Mouse (Mus musculus) MEL (cell line): Measurements from ENCODE around the gene Tm9sf4. TPM values are rescaled to one million over a fixed set of nuclear protein-coding genes. Genes with fewer than 3 reads are reported as not detected.
A peak's percentile ranks its signal among the peaks of the same experiment; 100 is the strongest.

Experiments
- DNase-seq: peaks from one replicate; pipeline ENCODE4 v3.0.0; 2011; ENCODE audit warnings: low read depth, low spot score
- H3K27ac ChIP-seq: 2 replicates; pipeline ENCODE4 v1.5.1; 2012; ENCODE audit warnings: low read depth, mild to moderate bottlenecking, control low read depth, low read length, moderate library complexity; ENCODE audit not compliant: control insufficient read depth
- H3K27me3 ChIP-seq, 2 experiments: fragments of 150-350 bp in 1 of 2; sonication (generic) in 1 of 2; 2 replicates each; pipeline ENCODE4 v1.6.1; 2012; ENCODE audit warnings: low read length in 2 of 2, mild to moderate bottlenecking in 2 of 2, improper control_type of control experiment in 1 of 2, moderate library complexity in 1 of 2; ENCODE audit not compliant: insufficient read depth in 2 of 2, control insufficient read depth in 1 of 2
- H3K36me3 ChIP-seq, 2 experiments: 2 replicates each; pipeline ENCODE4 v1.6.1; 2012 to 2014; ENCODE audit warnings: low read length in 2 of 2, improper control_type of control experiment in 1 of 2, inconsistent platforms in 1 of 2, mild to moderate bottlenecking in 1 of 2; ENCODE audit not compliant: insufficient read depth in 2 of 2, control insufficient read depth in 1 of 2
- H3K4me1 ChIP-seq, 2 experiments: fragments of 150-350 bp in 1 of 2; sonication (generic) in 1 of 2; 2 replicates each; pipeline ENCODE4 v1.6.1; 2012; ENCODE audit warnings: low read length in 2 of 2, improper control_type of control experiment in 1 of 2, mild to moderate bottlenecking in 1 of 2; ENCODE audit not compliant: insufficient read depth in 2 of 2, control insufficient read depth in 1 of 2
- H3K4me3 ChIP-seq, 2 experiments: fragments of 150-350 bp in 1 of 2; sonication (generic) in 1 of 2; 2 replicates each; pipeline ENCODE4 v1.5.1; 2012; ENCODE audit warnings: low read depth in 2 of 2, low read length in 2 of 2, mild to moderate bottlenecking in 2 of 2, moderate library complexity in 2 of 2, control low read depth in 1 of 2, improper control_type of control experiment in 1 of 2; ENCODE audit not compliant: control insufficient read depth in 1 of 2, insufficient read depth in 1 of 2
- H3K79me2 ChIP-seq: 2 replicates; pipeline ENCODE4 v1.6.1; 2012; ENCODE audit warnings: mild to moderate bottlenecking, low read length, moderate library complexity; ENCODE audit not compliant: control insufficient read depth, poor library complexity, insufficient read depth
- H3K9ac ChIP-seq: 2 replicates; pipeline ENCODE4 v1.6.1; 2012; ENCODE audit warnings: low read depth, mild to moderate bottlenecking, control low read depth, low read length, moderate library complexity; ENCODE audit not compliant: control insufficient read depth, poor library complexity, severe bottlenecking
- H3K9me3 ChIP-seq: fragments of 150-350 bp; sonication (generic); replicated peaks from 2 replicates; pipeline ENCODE4 v1.6.1; 2012; ENCODE audit warnings: mild to moderate bottlenecking, low read length, improper control_type of control experiment, moderate library complexity; ENCODE audit not compliant: insufficient read depth
- BHLHE40 ChIP-seq: IDR thresholded peaks from 2 replicates; pipeline ENCODE4 v1.6.1; 2012; ENCODE audit warnings: low read depth, mild to moderate bottlenecking, inconsistent platforms, low read length, improper control_type of control experiment, borderline replicate concordance
- CHD1 ChIP-seq: IDR thresholded peaks from 2 replicates; pipeline ENCODE4 v1.6.1; 2012; ENCODE audit warnings: low read depth, mild to moderate bottlenecking, inconsistent platforms, low read length, improper control_type of control experiment
- CHD2 ChIP-seq: IDR thresholded peaks from 2 replicates; pipeline ENCODE4 v1.6.1; 2011; ENCODE audit warnings: low read length, improper control_type of control experiment
- CTCF ChIP-seq, 3 experiments: IDR thresholded peaks in 2 of 3; conservative IDR thresholded peaks in 1 of 3; 2 replicates each; pipeline ENCODE4 v1.5.1; 2011 to 2012; ENCODE audit warnings: low read length in 3 of 3, low read depth in 2 of 3, mild to moderate bottlenecking in 2 of 3, improper control_type of control experiment in 1 of 3, inconsistent platforms in 1 of 3, mixed read lengths in 1 of 3, moderate library complexity in 1 of 3; ENCODE audit not compliant: control insufficient read depth in 1 of 3, insufficient read depth in 1 of 3, poor library complexity in 1 of 3, severe bottlenecking in 1 of 3
- ELF1 ChIP-seq: IDR thresholded peaks from 2 replicates; pipeline ENCODE4 v1.6.1; 2014; ENCODE audit warnings: low read depth, mild to moderate bottlenecking, inconsistent platforms, low read length, improper control_type of control experiment, moderate library complexity
- EP300 ChIP-seq, 2 experiments: IDR thresholded peaks; 2 replicates each; pipeline ENCODE4 v1.6.1; 2011; ENCODE audit warnings: improper control_type of control experiment in 2 of 2, low read length in 2 of 2, low read depth in 1 of 2, mild to moderate bottlenecking in 1 of 2
- ETS1 ChIP-seq: IDR thresholded peaks from 2 replicates; pipeline ENCODE4 v1.6.1; 2012; ENCODE audit warnings: low read depth, mild to moderate bottlenecking, inconsistent platforms, low read length, improper control_type of control experiment, moderate library complexity
- GABPA ChIP-seq: IDR thresholded peaks from 2 replicates; pipeline ENCODE4 v1.6.1; 2012; ENCODE audit warnings: low read depth, mild to moderate bottlenecking, inconsistent platforms, low read length, improper control_type of control experiment, moderate library complexity
- JUND ChIP-seq: IDR thresholded peaks from 2 replicates; pipeline ENCODE4 v1.6.1; 2011; ENCODE audit warnings: low read depth, mild to moderate bottlenecking, improper control_type of control experiment, low read length
- KAT2A ChIP-seq: conservative IDR thresholded peaks from 2 replicates; pipeline ENCODE4 v1.6.1; 2012; ENCODE audit warnings: low read depth, low read length, improper control_type of control experiment, inconsistent platforms
- MAZ ChIP-seq: IDR thresholded peaks from 2 replicates; pipeline ENCODE4 v1.6.1; 2012; ENCODE audit warnings: low read depth, mild to moderate bottlenecking, inconsistent platforms, low read length, improper control_type of control experiment
- MEF2A ChIP-seq: IDR thresholded peaks from 2 replicates; pipeline ENCODE4 v1.6.1; 2014; ENCODE audit warnings: low read depth, mild to moderate bottlenecking, inconsistent platforms, low read length, improper control_type of control experiment; ENCODE audit not compliant: poor library complexity, insufficient replicate concordance, severe bottlenecking; ENCODE audit errors: extremely low read depth
- MYB ChIP-seq: IDR thresholded peaks from 2 replicates; pipeline ENCODE4 v1.6.1; 2011; ENCODE audit warnings: mild to moderate bottlenecking, low read depth, low read length, improper control_type of control experiment
- MYC ChIP-seq: IDR thresholded peaks from 2 replicates; pipeline ENCODE4 v1.6.1; 2011; ENCODE audit warnings: low read depth, mild to moderate bottlenecking, low read length, improper control_type of control experiment, moderate library complexity
- NELFE ChIP-seq: IDR thresholded peaks from 2 replicates; pipeline ENCODE4 v1.6.1; 2011; ENCODE audit warnings: low read depth, low read length, improper control_type of control experiment
- NRF1 ChIP-seq: IDR thresholded peaks from 2 replicates; pipeline ENCODE4 v1.6.1; 2014; ENCODE audit warnings: low read depth, mild to moderate bottlenecking, inconsistent platforms, low read length, improper control_type of control experiment, moderate library complexity; ENCODE audit not compliant: poor library complexity, insufficient read depth, severe bottlenecking
- POLR2A ChIP-seq, 2 experiments: IDR thresholded peaks; 2 replicates each; pipeline ENCODE4 v1.6.1; 2011 to 2012; ENCODE audit warnings: low read length in 2 of 2, mild to moderate bottlenecking in 2 of 2, control low read depth in 1 of 2, improper control_type of control experiment in 1 of 2, low read depth in 1 of 2, moderate library complexity in 1 of 2; ENCODE audit not compliant: control insufficient read depth in 1 of 2, insufficient read depth in 1 of 2, poor library complexity in 1 of 2
- POLR2AphosphoS2 ChIP-seq: IDR thresholded peaks from 2 replicates; pipeline ENCODE4 v1.6.1; 2011; ENCODE audit warnings: low read length, improper control_type of control experiment
- RAD21 ChIP-seq: IDR thresholded peaks from 2 replicates; pipeline ENCODE4 v1.6.1; 2011; ENCODE audit warnings: mild to moderate bottlenecking, low read depth, low read length, improper control_type of control experiment
- SIN3A ChIP-seq: IDR thresholded peaks from 2 replicates; pipeline ENCODE4 v1.6.1; 2012; ENCODE audit warnings: low read length, improper control_type of control experiment, inconsistent platforms
- UBTF ChIP-seq: IDR thresholded peaks from 2 replicates; pipeline ENCODE4 v1.6.1; 2012; ENCODE audit warnings: low read depth, mild to moderate bottlenecking, inconsistent platforms, low read length, improper control_type of control experiment, moderate library complexity, borderline replicate concordance; ENCODE audit not compliant: insufficient read depth
- ZC3H11A ChIP-seq: IDR thresholded peaks from 2 replicates; pipeline ENCODE4 v1.6.1; 2012; ENCODE audit warnings: low read depth, mild to moderate bottlenecking, inconsistent platforms, low read length, improper control_type of control experiment
- ZKSCAN1 ChIP-seq: IDR thresholded peaks from 2 replicates; pipeline ENCODE4 v1.6.1; 2012; ENCODE audit warnings: low read depth, mild to moderate bottlenecking, inconsistent platforms, low read length, improper control_type of control experiment, moderate library complexity
- ZMIZ1 ChIP-seq: IDR thresholded peaks from 2 replicates; pipeline ENCODE4 v1.6.1; 2012; ENCODE audit warnings: low read depth, mild to moderate bottlenecking, inconsistent platforms, low read length, improper control_type of control experiment, moderate library complexity
- ZNF384 ChIP-seq: IDR thresholded peaks from 2 replicates; pipeline ENCODE4 v1.6.1; 2012; ENCODE audit warnings: low read depth, mild to moderate bottlenecking, inconsistent platforms, low read length, improper control_type of control experiment
- polyA plus RNA-seq, 2 experiments: library from polyadenylated mRNA; stranded (reverse) in 1 of 2; unstranded in 1 of 2; fragments of >175 nt in 1 of 2; fragments of >200 nt in 1 of 2; gene quantifications; 2 replicates each; pipeline versions ENCODE4 v1.2.1 to v1.2.4; 2012; ENCODE audit warnings: low replicate concordance in 2 of 2, low read depth in 1 of 2; ENCODE audit not compliant: insufficient read length in 2 of 2, insufficient read depth in 1 of 2, missing spikeins in 1 of 2
- total RNA-seq: library from RNA; depleted of rRNA; stranded (reverse); fragments of 300-350 nt; gene quantifications from 2 replicates; pipeline ENCODE4 v1.2.3, GENCODE M21; 2012

The Tm9sf4 gene
- total and polyA plus RNA-seq, 3 experiments = 16.1 to 269 (median 29.8) TPM

- TF ChIP-seq UBTF (no peak), CHD2 (no peak), NELFE (peak; percentile 68), ZC3H11A (no peak), ZNF384 (no peak), KAT2A (no peak; the same call in 1 of the 2 replicates), POLR2AphosphoS2 (no peak), RAD21 (peak; percentile 6; the same call in 1 of the 2 replicates), MYB (no peak), ZKSCAN1 (no peak), ZMIZ1 (peak; percentile 48), JUND (no peak), SIN3A (peak; percentile 35), ELF1 (0 out of 2 replicates have a peak, but pooled peaks have one; percentile 9), BHLHE40 (no peak)
Measured at GRCm38 (mm10) chr2:153241250-153242014, 80.3 kb downstream of the Tm9sf4 start, which contains the start of the genes Plagl2 and Pofut1 (continued).

GRCm38 (mm10) chr2:153242156-153242555 lies 81.1 kb downstream of the Tm9sf4 start:
- Histone ChIP-seq H3K36me3 (peaks cover 6 to 32% of the 10 kb centered on the region in 2 experiments), H3K4me1 (peaks cover 14 to 18% of the 10 kb centered on the region in 2 experiments)

More at GRCm38 (mm10) chr2:153242156-153242555, 81.1 kb downstream of the Tm9sf4 start:
- Histone ChIP-seq H3K9me3 (no peaks in the 10 kb centered on the region), H3K27ac (peak overlapping the region; percentile 93), H3K27me3 (no peaks in the 10 kb centered on the region), H3K4me3 (peak overlapping the region; percentile 85 to 94), H3K79me2 (peaks cover 46% of the 10 kb centered on the region)
- DNase-seq = no peak
- no peak for TF ChIP-seq MAZ
- TF ChIP-seq ELF1 = no peak
- TF ChIP-seq MEF2A = no peak
- no peak for TF ChIP-seq POLR2A (IDR thresholded peaks at IDR 0.05; ENCODE audit: control insufficient read depth in 1 of 2, insufficient read depth in 1 of 2, low read depth in 1 of 2, low read length in 2 of 2, poor library complexity in 1 of 2)
- no peak for TF ChIP-seq ZNF384
- TF ChIP-seq ETS1 = no peak
- no peak for TF ChIP-seq CHD1
- no peak for TF ChIP-seq GABPA
- no peak for TF ChIP-seq CTCF (IDR thresholded peaks at IDR 0.05 in 2 of 3, conservative IDR thresholded peaks at IDR 0.05 in 1 of 3; ENCODE audit: control insufficient read depth in 1 of 3, insufficient read depth in 1 of 3, low read depth in 2 of 3, low read length in 3 of 3, poor library complexity in 1 of 3, severe bottlenecking in 1 of 3)
- no peak for TF ChIP-seq RAD21
- TF ChIP-seq MYC = no peak
- TF ChIP-seq POLR2AphosphoS2 = no peak
- no peak; a peak in 1 of 4 replicates for TF ChIP-seq EP300 (IDR thresholded peaks at IDR 0.05; ENCODE audit: low read depth in 1 of 2, low read length in 2 of 2)
- no peak for TF ChIP-seq NRF1
- TF ChIP-seq JUND = no peak
- TF ChIP-seq, all 39 proteins: peak for 0
- H3K9ac ChIP-seq = peak overlapping the region; percentile 98
